Mouse (Mus musculus): ENCODE results near the gene Ube2q1.

Ube2q1 gene

GRCm38 (mm10) chr3:89772968-89773709 is at the start of gene Ube2q1:
Gene Ube2q1, plus strand, starts transcription at chr3:89773616.
- DNase-seq: peak; percentile 97

GRCm38 (mm10) chr3:89727028-89727427 is 46.4 kb upstream of the Ube2q1 start:
- peak; percentile 30 for DNase-seq

GRCm38 (mm10) chr3:89728848-89729247 is 44.6 kb upstream of the Ube2q1 start:
- DNase-seq: no peak

- DNase-seq: peak; percentile 92
Measured at GRCm38 (mm10) chr3:89730350-89731331, 42.8 kb upstream of the Ube2q1 start.

- DNase-seq: no peak
Measured at GRCm38 (mm10) chr3:89732091-89732490, 41.3 kb upstream of the Ube2q1 start.

GRCm38 (mm10) chr3:89738509-89738908 is 34.9 kb upstream of the Ube2q1 start:
- no peak for DNase-seq

GRCm38 (mm10) chr3:89752307-89752706 is 21.1 kb upstream of the Ube2q1 start:
- no peak for DNase-seq

GRCm38 (mm10) chr3:89755283-89755682 is 18.1 kb upstream of the Ube2q1 start:
- DNase-seq: no peak

GRCm38 (mm10) chr3:89757851-89758250 is 15.6 kb upstream of the Ube2q1 start:
- DNase-seq: no peak

GRCm38 (mm10) chr3:89759786-89760185 is 13.6 kb upstream of the Ube2q1 start:
- no peak for DNase-seq

- DNase-seq: peak; percentile 47
Measured at GRCm38 (mm10) chr3:89764119-89764724, 9.2 kb upstream of the Ube2q1 start, which contains the start of gene Chrnb2. Gene Chrnb2, minus strand, starts transcription at chr3:89764632.

GRCm38 (mm10) chr3:89769584-89769983 is 3.8 kb upstream of the Ube2q1 start:
- no peak for DNase-seq

GRCm38 (mm10) chr3:89770425-89771002 is 2.9 kb upstream of the Ube2q1 start:
- no peak for DNase-seq

- peak; percentile 81 for DNase-seq
Measured at GRCm38 (mm10) chr3:89772588-89772967, 838 bp upstream of the Ube2q1 start.

GRCm38 (mm10) chr3:89773740-89774211 is 360 bp downstream of the Ube2q1 start:
- DNase-seq: peak; percentile 43

- no peak for DNase-seq
Measured at GRCm38 (mm10) chr3:89774236-89774960, 982 bp downstream of the Ube2q1 start.

GRCm38 (mm10) chr3:89776001-89776400 is 2.6 kb downstream of the Ube2q1 start:
- no peak for DNase-seq

GRCm38 (mm10) chr3:89780102-89780501 is 6.7 kb downstream of the Ube2q1 start:
- DNase-seq: no peak

- DNase-seq: no peak
Measured at GRCm38 (mm10) chr3:89781640-89782039, 8.2 kb downstream of the Ube2q1 start.

GRCm38 (mm10) chr3:89784991-89785753 is 11.8 kb downstream of the Ube2q1 start:
- DNase-seq: peak; percentile 88

GRCm38 (mm10) chr3:89786275-89786674 is 12.9 kb downstream of the Ube2q1 start:
- no peak for DNase-seq
